Mouse (Mus musculus): Measurements from ENCODE around the gene Wasf3.

DNA sequence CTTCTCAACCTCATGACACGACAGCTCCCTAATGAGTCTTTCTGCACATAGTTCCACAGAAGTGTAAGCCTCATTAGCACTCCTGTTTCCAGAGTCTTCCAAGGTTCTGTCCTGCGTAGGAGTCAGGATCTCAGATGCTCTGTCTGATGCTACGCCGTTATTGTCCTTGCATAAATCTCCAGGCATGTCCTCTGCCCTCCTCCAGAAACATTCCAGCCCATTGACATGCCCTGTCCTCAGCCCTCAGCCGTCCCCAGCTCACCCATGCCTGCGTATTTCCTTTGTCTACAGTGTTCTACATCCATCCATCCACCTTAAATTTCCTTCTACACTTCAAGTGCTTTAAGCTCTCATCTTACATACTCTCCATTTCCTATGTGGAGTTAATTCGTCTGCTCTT lies 32.8 kb upstream of the Wasf3 start:
- TF ChIP-seq POLR2A (IDR thresholded peaks at IDR 0.05; ENCODE audit: borderline replicate concordance, insufficient read depth, low read length) (no peak), CTCF (IDR thresholded peaks at IDR 0.05; ENCODE audit: borderline replicate concordance, insufficient read depth, low read depth, low read length) (no peak)

All from cerebellum, adult 2 months (tissue).